Mouse (Mus musculus): ENCODE results near the gene Emsy.

- TF ChIP-seq GATA1 (IDR thresholded peaks at IDR 0.05; ENCODE audit: borderline replicate concordance, low read length) (no peak), FLI1 (IDR thresholded peaks at IDR 0.05; ENCODE audit: low read length) (no peak)
Observed at GRCm38 (mm10) chr7:98617739-98618138, 38.8 kb downstream of the Emsy start.

Measured in megakaryocyte, embryonic 14.5 days (primary cell).